Mouse (Mus musculus): ENCODE results near the gene Sstr3. TPM values are rescaled to one million over a fixed set of nuclear protein-coding genes. Genes with fewer than 3 reads are reported as not detected.

Gene Sstr3
- polyA plus RNA-seq, 1 experiment from 2014 or later, result 0.64 TPM

- ATAC-seq (ENCODE audit: low FRiP score) (peak; percentile 87), DNase-seq (ENCODE audit: low spot score) (peak; percentile 93)
- Histone ChIP-seq H3K4me1 (replicated peaks; ENCODE audit: control insufficient read depth, insufficient read depth, low read length) (no peaks in the 10 kb centered on the region), H3K4me2 (replicated peaks) (no peak overlapping the region), H3K27me3 (ENCODE audit: control insufficient read depth, insufficient read depth, low read length) (no peaks in the 10 kb centered on the region), H3K27ac (no peak overlapping the region), H3K36me3 (replicated peaks; ENCODE audit: control insufficient read depth, insufficient read depth) (no peaks in the 10 kb centered on the region), H3K9me3 (ENCODE audit: control insufficient read depth, low read length) (no peaks in the 10 kb centered on the region; the same call in 1 of the 2 replicates), H3K9ac (no peak overlapping the region), H3K4me3 (replicated peaks; ENCODE audit: low read length) (no peak overlapping the region)
- WGBS, result 49% methylated on average over 18 of the region's 18 CpGs
These were observed 42.8 kb upstream of the Sstr3 start for GRCm38 (mm10) chr15:78587050-78587994.

- no peak overlapping the region for H3K27ac ChIP-seq
- no peak for DNase-seq (ENCODE audit: low spot score)
- H3K27me3 ChIP-seq (ENCODE audit: control insufficient read depth, insufficient read depth, low read length), result no peaks in the 10 kb centered on the region
- no peaks in the 10 kb centered on the region for H3K36me3 ChIP-seq (replicated peaks; ENCODE audit: control insufficient read depth, insufficient read depth)
- no peak overlapping the region for H3K4me2 ChIP-seq (replicated peaks)
- 92% methylated on average over 7 of the region's 7 CpGs for WGBS
- H3K9me3 ChIP-seq (ENCODE audit: control insufficient read depth, low read length), result no peaks in the 10 kb centered on the region; the same call in 1 of the 2 replicates
- no peak overlapping the region for H3K4me3 ChIP-seq (replicated peaks; ENCODE audit: low read length)
- H3K9ac ChIP-seq, result no peak overlapping the region
- ATAC-seq (ENCODE audit: low FRiP score), result no peak
- peaks cover 11% of the 10 kb centered on the region for H3K4me1 ChIP-seq (replicated peaks; ENCODE audit: control insufficient read depth, insufficient read depth, low read length)
These were observed 40.9 kb upstream of the Sstr3 start for GRCm38 (mm10) chr15:78585404-78585803.

GRCm38 (mm10) chr15:78583352-78583751, 38.9 kb upstream of the Sstr3 start:
- DNase-seq (ENCODE audit: low spot score) (no peak), ATAC-seq (ENCODE audit: low FRiP score) (no peak)
- no peak overlapping the region for H3K4me2 ChIP-seq (replicated peaks)
- no peak overlapping the region for H3K27ac ChIP-seq
- H3K4me1 ChIP-seq (replicated peaks; ENCODE audit: control insufficient read depth, insufficient read depth, low read length), result peaks cover 21% of the 10 kb centered on the region
- no peaks in the 10 kb centered on the region for H3K27me3 ChIP-seq (ENCODE audit: control insufficient read depth, insufficient read depth, low read length)
- H3K36me3 ChIP-seq (replicated peaks; ENCODE audit: control insufficient read depth, insufficient read depth), result no peaks in the 10 kb centered on the region
- H3K4me3 ChIP-seq (replicated peaks; ENCODE audit: low read length), result no peak overlapping the region
- H3K9ac ChIP-seq, result no peak overlapping the region
- no peaks in the 10 kb centered on the region; the same call in 1 of the 2 replicates for H3K9me3 ChIP-seq (ENCODE audit: control insufficient read depth, low read length)
- 20% methylated on average over 11 of the region's 11 CpGs for WGBS

GRCm38 (mm10) chr15:78576284-78576810, 31.9 kb upstream of the Sstr3 start:
- DNase-seq (ENCODE audit: low spot score), result no peak
- H3K4me3 ChIP-seq (replicated peaks; ENCODE audit: low read length), result no peak overlapping the region
- H3K9me3 ChIP-seq (ENCODE audit: control insufficient read depth, low read length), result no peaks in the 10 kb centered on the region
- H3K36me3 ChIP-seq (replicated peaks; ENCODE audit: control insufficient read depth, insufficient read depth), result no peaks in the 10 kb centered on the region
- no peak overlapping the region for H3K9ac ChIP-seq
- H3K27me3 ChIP-seq (ENCODE audit: control insufficient read depth, insufficient read depth, low read length), result no peaks in the 10 kb centered on the region
- no peak for ATAC-seq (ENCODE audit: low FRiP score)
- no peak overlapping the region for H3K27ac ChIP-seq
- no peak overlapping the region for H3K4me2 ChIP-seq (replicated peaks)
- 37% methylated on average over 4 of the region's 4 CpGs for WGBS
- peaks cover 19% of the 10 kb centered on the region for H3K4me1 ChIP-seq (replicated peaks; ENCODE audit: control insufficient read depth, insufficient read depth, low read length)

- Histone ChIP-seq H3K27ac (no peak within 1 kb of the TSS), H3K9ac (no peak within 1 kb of the TSS), H3K4me3 (replicated peaks; ENCODE audit: low read length) (no peak within 1 kb of the TSS), H3K4me2 (replicated peaks) (no peak within 1 kb of the TSS), H3K4me1 (replicated peaks; ENCODE audit: control insufficient read depth, insufficient read depth, low read length) (no peaks in the 10 kb centered on the region), H3K27me3 (ENCODE audit: control insufficient read depth, insufficient read depth, low read length) (no peaks in the 10 kb centered on the region), H3K9me3 (ENCODE audit: control insufficient read depth, low read length) (no peaks in the 10 kb centered on the region), H3K36me3 (replicated peaks; ENCODE audit: control insufficient read depth, insufficient read depth) (no peaks in the 10 kb centered on the region)
- no peak for DNase-seq (ENCODE audit: low spot score)
- no peak for ATAC-seq (ENCODE audit: low FRiP score)
- 79% methylated on average over 8 of the region's 8 CpGs for WGBS
These were observed 28.3 kb upstream of the Sstr3 start, which contains the start of gene Rac2 for GRCm38 (mm10) chr15:78572658-78573397. Rac2 (minus strand) TSS chr15:78572783.

GRCm38 (mm10) chr15:78572270-78572600, 27.8 kb upstream of the Sstr3 start:
- no peak overlapping the region for H3K27ac ChIP-seq
- ATAC-seq (ENCODE audit: low FRiP score) (no peak), DNase-seq (ENCODE audit: low spot score) (no peak)
- H3K9me3 ChIP-seq (ENCODE audit: control insufficient read depth, low read length), result no peaks in the 10 kb centered on the region
- no peaks in the 10 kb centered on the region for H3K36me3 ChIP-seq (replicated peaks; ENCODE audit: control insufficient read depth, insufficient read depth)
- no peak overlapping the region for H3K9ac ChIP-seq
- no peaks in the 10 kb centered on the region for H3K4me1 ChIP-seq (replicated peaks; ENCODE audit: control insufficient read depth, insufficient read depth, low read length)
- 88% methylated on average over 5 of the region's 5 CpGs for WGBS
- no peaks in the 10 kb centered on the region for H3K27me3 ChIP-seq (ENCODE audit: control insufficient read depth, insufficient read depth, low read length)
- H3K4me3 ChIP-seq (replicated peaks; ENCODE audit: low read length), result no peak overlapping the region
- H3K4me2 ChIP-seq (replicated peaks), result no peak overlapping the region

GRCm38 (mm10) chr15:78571554-78572269, 27.2 kb upstream of the Sstr3 start:
- WGBS, result 65% methylated on average over 16 of the region's 16 CpGs
- Histone ChIP-seq H3K9ac (no peak overlapping the region), H3K4me2 (replicated peaks) (no peak overlapping the region), H3K36me3 (replicated peaks; ENCODE audit: control insufficient read depth, insufficient read depth) (no peaks in the 10 kb centered on the region), H3K4me3 (replicated peaks; ENCODE audit: low read length) (no peak overlapping the region), H3K27me3 (ENCODE audit: control insufficient read depth, insufficient read depth, low read length) (no peaks in the 10 kb centered on the region), H3K4me1 (replicated peaks; ENCODE audit: control insufficient read depth, insufficient read depth, low read length) (no peaks in the 10 kb centered on the region), H3K27ac (no peak overlapping the region), H3K9me3 (ENCODE audit: control insufficient read depth, low read length) (no peaks in the 10 kb centered on the region)
- DNase-seq (ENCODE audit: low spot score) (no peak), ATAC-seq (ENCODE audit: low FRiP score) (no peak)

- no peak for ATAC-seq (ENCODE audit: low FRiP score)
- DNase-seq (ENCODE audit: low spot score), result no peak
- H3K4me3 ChIP-seq (replicated peaks; ENCODE audit: low read length), result no peak overlapping the region
- no peaks in the 10 kb centered on the region for H3K4me1 ChIP-seq (replicated peaks; ENCODE audit: control insufficient read depth, insufficient read depth, low read length)
- H3K27ac ChIP-seq, result no peak overlapping the region
- no peaks in the 10 kb centered on the region for H3K27me3 ChIP-seq (ENCODE audit: control insufficient read depth, insufficient read depth, low read length)
- H3K4me2 ChIP-seq (replicated peaks), result no peak overlapping the region
- 89% methylated on average over 5 of the region's 5 CpGs for WGBS
- H3K9ac ChIP-seq, result no peak overlapping the region
- H3K36me3 ChIP-seq (replicated peaks; ENCODE audit: control insufficient read depth, insufficient read depth), result no peaks in the 10 kb centered on the region
- no peaks in the 10 kb centered on the region for H3K9me3 ChIP-seq (ENCODE audit: control insufficient read depth, low read length)
These were observed 25.7 kb upstream of the Sstr3 start for GRCm38 (mm10) chr15:78570170-78570569.

Data from hindbrain, embryonic 14.5 days (tissue).